Mouse (Mus musculus): ENCODE data around the gene Olfr360.
"Not testable (repeated sequence)": the region's sequence is repeated elsewhere in the genome, so short reads cannot be mapped to it uniquely, and the experiment has no call there.

Gene Olfr360

DNA sequence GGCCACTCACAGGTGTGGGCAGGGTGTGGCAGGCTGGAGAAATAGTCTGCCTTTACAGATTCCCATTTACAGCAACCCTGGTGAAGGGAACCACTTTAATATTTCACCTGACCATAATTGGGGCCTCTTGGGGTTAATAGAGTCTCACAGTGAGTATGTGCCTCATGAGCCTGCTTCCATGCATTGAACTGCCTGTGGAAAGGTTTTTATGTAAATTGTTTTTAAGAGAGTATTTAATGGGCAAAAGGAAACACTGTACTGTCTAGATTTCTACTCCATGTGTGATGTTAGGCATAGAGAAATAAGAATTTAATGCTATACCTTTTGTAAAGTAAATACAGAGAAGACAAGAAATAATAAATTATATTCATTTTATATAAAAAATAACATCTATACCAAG, at the start of gene Olfr360:
Gene Olfr360, plus strand, starts transcription at position 301 of the 400 bp plus-strand sequence.
- no peak for DNase-seq (ENCODE audit: low read depth, low spot score)

DNA sequence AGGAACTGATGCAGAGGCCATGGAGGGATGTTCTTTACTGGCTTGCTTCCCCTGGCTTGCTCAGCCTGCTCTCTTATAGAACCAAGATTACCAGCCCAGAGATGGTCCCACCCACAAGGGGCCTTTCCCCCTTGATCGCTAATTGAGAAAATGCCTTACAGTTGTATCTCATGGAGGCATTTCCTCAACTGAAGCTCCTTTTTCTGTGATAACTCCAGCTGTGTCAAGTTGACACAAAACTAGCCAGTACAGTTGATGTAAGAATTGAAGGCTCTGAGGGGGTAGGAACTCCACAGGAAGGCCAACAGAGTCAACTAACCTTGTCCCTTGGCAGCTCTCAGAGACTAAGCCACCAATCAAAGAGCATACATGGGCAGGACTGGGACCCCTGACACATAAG, 23.6 kb downstream of the Olfr360 start, which contains the start of gene Olfr361:
Gene Olfr361, minus strand, starts transcription at position 101 of the 400 bp plus-strand sequence.
- DNase-seq (ENCODE audit: low read depth, low spot score), result not testable (repeated sequence)

DNA sequence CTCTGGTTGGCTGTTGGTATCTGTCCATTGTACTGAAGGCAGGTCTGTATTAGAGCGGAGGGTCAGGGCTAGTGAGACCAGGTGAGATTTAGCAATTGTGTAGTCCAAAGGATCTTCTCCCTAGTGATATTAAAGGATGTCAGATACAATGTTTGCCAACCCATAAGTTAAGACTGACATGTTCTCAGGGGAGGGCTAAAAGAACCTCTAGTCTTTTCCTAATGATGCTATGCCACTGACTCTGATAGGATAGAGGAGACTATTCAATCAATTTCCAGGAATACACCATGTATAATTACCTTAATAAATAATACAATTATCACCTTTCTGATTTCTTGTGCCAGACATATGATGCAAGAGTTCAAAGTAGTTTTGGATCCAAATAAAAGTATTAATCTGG, 52.3 kb downstream of the Olfr360 start, which contains the start of gene Olfr362:
Gene Olfr362, minus strand, starts transcription at position 101 of the 400 bp plus-strand sequence.
- no peak for DNase-seq (ENCODE audit: low read depth, low spot score)

All from CD4-positive helper T cell, adult 2 months (primary cell).